Mouse (Mus musculus) thymus, postnatal 14 days (tissue): ENCODE data around the gene Esrrg.

ENCODE experiments used
- DNase-seq: peaks from one replicate; pipeline ENCODE4 v3.0.0; 2021

Gene Esrrg

DNA sequence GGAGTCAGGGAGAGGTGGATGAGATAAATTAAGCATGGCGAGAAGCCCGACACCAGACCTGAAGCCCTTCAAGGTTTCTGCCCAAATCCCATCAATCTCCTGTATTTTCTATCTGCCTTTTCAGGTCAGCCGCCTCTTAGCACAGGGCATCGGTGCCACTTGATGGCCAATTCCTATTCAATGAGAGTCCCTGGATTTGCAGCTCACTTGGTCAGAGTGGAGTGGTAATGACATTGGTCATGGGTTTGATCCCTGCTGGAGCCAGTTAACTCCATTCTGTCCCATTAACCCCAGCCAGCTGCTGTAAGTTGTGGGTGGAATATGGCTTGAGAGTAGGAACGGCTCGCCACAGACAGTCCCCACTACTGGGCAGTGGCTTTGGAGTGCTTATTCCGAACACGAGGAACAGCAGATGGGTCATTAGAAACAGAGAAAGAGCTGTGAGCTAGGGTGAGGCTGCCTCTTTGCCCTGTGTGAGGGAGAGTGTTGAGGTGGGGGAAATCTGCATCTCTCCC is 101.9 kb downstream of the Esrrg start:
- DNase-seq, result no peak

- DNase-seq, result no peak
These were observed 112.4 kb downstream of the Esrrg start for GRCm38 (mm10) chr1:187721035-187721434.

DNA sequence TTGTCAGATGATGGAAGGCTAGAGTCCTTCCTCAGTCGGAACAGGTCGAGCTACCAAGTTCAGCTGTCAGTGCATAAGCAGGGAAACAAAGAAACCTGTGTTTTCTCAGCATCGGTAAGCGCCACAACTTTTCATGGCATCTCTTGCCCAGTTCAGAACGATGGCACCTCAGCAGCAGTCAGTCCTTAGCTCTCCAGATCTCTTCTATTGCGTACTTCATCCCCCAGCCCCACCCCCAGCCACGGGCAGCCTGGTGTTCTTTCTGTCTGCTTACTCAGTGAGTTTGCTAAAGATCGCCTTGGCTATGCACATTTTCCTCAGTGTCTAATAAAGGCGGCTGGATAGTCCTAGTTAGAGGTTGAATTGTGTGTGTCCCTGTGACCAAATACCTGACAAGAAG is 113.4 kb downstream of the Esrrg start:
- DNase-seq, result no peak

- DNase-seq, result no peak
These were observed 116.1 kb downstream of the Esrrg start for GRCm38 (mm10) chr1:187724651-187725050.

- DNase-seq, result no peak
These were observed 116.8 kb downstream of the Esrrg start for GRCm38 (mm10) chr1:187725351-187725750.

- DNase-seq, result no peak
These were observed 122.6 kb downstream of the Esrrg start for GRCm38 (mm10) chr1:187731171-187731570.

DNA sequence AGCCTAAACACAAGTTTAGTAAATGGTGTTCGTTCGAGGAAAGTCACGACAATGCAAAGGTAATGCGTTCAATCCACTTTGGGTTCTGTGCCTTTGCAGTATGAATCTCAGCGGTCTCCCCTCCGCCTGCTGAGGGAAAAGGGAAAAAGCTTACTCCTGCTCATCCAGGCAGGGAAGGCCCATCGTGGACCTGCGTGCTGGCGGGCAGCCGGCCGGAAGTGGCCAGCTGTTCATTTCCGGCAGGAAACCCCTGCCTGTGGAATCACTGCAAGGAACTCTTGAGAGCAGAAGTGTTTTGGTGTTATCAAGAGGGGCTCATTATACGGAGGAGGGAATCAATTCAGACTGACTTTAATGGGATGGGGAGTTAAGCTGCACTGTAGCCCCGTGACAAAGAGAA is 127.9 kb downstream of the Esrrg start:
- DNase-seq, result no peak

DNA sequence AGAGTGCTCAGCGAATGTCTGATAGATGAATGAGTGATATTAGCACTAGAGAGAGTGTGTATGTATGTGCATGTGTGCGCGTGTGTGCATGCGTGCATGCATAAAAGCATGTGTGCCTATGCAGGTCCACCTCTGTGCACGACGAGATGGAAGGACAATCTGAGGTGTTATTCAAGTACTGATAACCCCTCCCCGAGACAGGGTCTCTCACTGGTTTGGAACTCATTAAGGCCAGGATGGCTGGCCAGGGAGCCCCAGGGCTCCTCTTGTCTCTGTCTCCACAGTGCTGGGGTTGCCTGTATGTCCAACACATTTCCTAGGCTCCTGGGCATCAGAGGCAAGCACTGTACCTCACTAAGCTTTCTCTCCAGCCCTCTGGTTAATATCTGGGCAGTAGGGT is 128.7 kb downstream of the Esrrg start:
- no peak for DNase-seq

- no peak for DNase-seq
These were observed 131.9 kb downstream of the Esrrg start for GRCm38 (mm10) chr1:187740531-187740930.

GRCm38 (mm10) chr1:187741306-187741705 is 132.7 kb downstream of the Esrrg start:
- DNase-seq, result no peak

DNA sequence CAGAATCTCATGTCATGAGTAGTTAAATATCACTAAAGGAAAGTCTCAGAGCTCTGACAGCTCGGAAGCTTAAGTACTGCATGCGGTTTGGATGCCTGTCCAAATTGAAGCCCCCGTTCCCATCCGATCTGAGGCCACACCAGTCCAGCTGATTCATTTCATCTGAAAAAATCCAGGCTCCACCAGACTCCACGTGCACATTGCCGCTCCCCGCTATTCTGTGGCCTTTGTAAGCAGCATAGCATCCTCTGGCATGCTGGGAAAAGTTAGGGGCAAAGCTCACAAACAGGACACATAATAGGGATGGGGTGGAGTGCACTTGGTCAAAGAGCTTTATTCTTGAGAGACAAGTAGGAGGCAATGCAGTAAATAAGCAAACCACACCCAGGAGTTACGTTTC is 133.5 kb downstream of the Esrrg start:
- no peak for DNase-seq

- DNase-seq, result no peak
These were observed 140.7 kb downstream of the Esrrg start for GRCm38 (mm10) chr1:187749294-187749693.

GRCm38 (mm10) chr1:187749931-187750330 is 141.3 kb downstream of the Esrrg start:
- no peak for DNase-seq

DNA sequence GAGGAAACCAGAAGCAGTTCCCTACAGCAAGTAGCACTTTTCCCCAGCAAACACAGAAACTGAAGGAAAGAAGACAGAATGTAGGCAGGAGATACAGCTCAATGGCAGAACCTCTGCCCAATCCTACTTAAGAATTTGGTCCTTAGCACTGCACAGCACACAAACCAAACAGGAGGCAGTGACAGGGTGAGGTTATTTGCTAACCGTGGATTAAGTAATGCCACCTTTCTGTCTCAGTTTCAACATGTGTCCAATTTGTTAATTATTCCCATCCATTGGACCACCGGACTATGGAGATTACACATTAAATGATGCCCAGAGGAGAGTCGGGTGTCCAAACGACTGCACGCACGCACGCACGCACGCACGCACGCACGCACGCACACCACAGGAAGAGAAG is 146.9 kb downstream of the Esrrg start:
- DNase-seq, result no peak

GRCm38 (mm10) chr1:187757981-187758380 is 149.4 kb downstream of the Esrrg start:
- DNase-seq, result no peak

DNA sequence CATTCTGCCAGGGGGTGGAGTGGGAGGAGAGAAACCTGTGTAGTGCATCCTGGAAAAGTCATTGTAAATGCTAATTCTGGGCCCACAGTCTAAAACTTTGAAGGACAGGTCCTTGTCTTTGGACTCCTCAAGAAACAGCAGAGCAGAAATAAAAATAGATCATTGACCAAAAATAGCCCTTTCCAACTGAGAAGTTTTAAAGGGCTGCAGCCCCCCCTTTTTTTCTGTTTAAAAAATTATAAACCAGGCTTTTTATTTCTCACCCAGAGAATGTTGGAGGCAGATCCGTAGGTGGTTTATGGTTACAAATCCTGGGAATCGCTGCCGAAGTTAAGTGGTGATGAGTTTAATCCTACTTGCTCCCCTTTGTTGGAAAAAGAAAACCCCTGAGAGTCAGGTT is 150.0 kb downstream of the Esrrg start:
- no peak for DNase-seq

GRCm38 (mm10) chr1:187759536-187759935 is 150.9 kb downstream of the Esrrg start:
- DNase-seq, result no peak

GRCm38 (mm10) chr1:187762641-187763450 is 154.3 kb downstream of the Esrrg start:
- DNase-seq, result no peak

DNA sequence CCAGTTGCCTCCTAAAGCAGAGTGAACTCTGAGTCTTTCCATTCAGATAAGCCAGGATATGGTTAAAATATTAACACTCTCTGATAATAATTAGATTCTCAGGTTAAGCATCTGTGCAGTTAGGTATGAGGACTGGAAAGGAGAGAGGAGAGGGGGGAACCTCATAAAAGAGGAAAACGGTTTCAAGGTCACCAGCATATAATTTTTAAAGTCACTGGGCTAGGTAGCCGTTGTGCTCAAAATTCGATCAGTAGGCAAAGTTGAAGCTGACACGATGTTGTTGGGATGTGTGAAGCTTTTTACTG is 154.8 kb downstream of the Esrrg start:
- no peak for DNase-seq

DNA sequence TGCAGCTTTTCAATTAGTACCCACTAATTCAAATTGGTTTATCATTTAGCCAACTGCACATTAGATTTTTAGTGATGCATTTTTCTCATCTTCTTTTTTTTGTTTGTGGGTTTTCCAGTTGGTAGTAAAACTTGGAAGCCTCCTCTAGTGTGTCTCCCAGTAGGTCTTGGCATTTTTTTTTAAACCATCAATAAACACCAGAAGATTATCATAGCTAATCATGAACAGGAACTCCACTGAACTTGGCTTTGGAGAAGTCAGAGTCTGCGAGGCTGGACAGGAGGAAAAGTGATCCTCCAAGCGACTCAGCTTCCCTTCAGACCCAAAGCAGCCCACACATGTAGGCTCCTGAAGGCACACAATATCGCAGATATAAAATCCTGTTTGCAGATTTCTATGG is 155.2 kb downstream of the Esrrg start:
- DNase-seq, result no peak

- no peak for DNase-seq
These were observed 157.0 kb downstream of the Esrrg start for GRCm38 (mm10) chr1:187765577-187765976.

DNA sequence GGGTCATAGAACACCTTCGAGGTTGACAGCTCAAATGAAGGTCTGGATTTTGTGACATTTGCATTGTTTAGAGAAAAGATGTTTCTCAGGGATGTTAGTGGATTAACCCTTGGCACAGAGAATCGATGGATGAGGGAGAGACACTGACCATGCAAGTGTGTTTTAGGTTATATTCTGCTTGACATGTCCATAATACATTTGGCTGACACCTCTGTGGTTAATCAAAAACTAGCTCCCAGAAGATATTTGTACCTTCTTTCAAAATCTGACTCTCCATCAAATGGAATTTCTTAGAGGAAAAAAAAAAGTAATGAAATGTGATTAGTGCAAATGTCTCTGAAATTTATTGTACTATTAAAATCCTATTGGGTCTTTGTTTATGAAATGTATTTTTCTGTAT is 158.8 kb downstream of the Esrrg start:
- DNase-seq, result no peak

- no peak for DNase-seq
These were observed 161.6 kb downstream of the Esrrg start for GRCm38 (mm10) chr1:187770234-187770633.

DNA sequence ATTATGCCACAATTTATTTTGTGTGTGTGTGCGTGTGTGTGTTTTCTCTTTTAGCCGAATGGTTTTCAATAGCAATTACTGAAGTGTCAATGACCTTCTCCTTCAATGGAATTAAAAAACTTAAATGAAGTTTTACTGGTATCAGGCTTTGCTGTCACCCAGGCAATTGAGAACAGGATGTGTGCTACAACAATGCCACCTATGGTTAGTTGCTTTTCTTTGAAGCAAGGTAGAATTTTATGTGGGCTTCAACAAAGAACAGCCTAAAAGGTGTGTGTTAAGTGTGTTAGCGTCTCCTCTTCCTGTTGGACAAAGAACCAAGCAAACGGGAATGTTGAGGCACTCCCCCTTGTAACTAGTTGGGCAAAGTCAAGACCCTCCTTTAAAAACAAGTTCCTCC is 162.5 kb downstream of the Esrrg start:
- no peak for DNase-seq

- no peak for DNase-seq
These were observed 171.1 kb downstream of the Esrrg start for GRCm38 (mm10) chr1:187779589-187780178.
